Mouse (Mus musculus): Measurements from ENCODE around the gene Coro1a.

DNA sequence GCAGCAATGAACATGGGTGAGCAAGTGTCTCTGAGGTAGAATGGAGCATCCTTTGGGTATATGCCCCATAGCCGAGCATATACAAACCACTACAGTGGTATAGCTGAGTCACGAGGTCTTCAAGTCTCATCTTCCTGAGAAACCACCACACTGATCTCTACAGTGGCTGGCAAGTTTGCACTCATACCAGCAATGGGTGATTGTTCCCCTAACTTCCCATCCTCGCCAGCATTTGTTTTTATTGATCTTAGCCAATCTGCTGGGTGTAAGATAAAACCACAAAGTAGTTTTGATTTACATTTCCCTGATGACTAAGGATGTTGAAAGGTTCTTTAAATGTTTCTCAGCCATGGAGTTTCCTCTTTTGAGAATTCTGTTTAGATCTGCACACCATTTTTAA lies 17.5 kb upstream of the Coro1a start:
- TF ChIP-seq POLR2A (IDR thresholded peaks at IDR 0.05; ENCODE audit: low read depth, low read length) (no peak), CTCF (IDR thresholded peaks at IDR 0.05; ENCODE audit: extremely low read depth, insufficient read depth, insufficient read length, insufficient replicate concordance) (no peak)

Data from spleen, adult 2 months (tissue).